Mouse (Mus musculus): ENCODE measurements around the gene H2-M10.2. TPM values are rescaled to one million over a fixed set of nuclear protein-coding genes. Genes with fewer than 3 reads are reported as not detected.

The H2-M10.2 gene
- polyA plus RNA-seq, 1 experiment from 2014 or later = not detected

GRCm38 (mm10) chr17:36253087-36253600, 33.1 kb downstream of the H2-M10.2 start:
- no peaks in the 10 kb centered on the region for H3K9me3 ChIP-seq (replicated peaks; ENCODE audit: low read length)
- no peak for ATAC-seq (replicated peaks; ENCODE audit: low FRiP score, low read depth)
- 45% methylated on average over 6 of the region's 6 CpGs for WGBS
- no peak for TF ChIP-seq CTCF (IDR thresholded peaks at IDR 0.05; ENCODE audit: low read depth)
- no peak overlapping the region for H3K27ac ChIP-seq
- no peak overlapping the region for H3K4me3 ChIP-seq (replicated peaks; ENCODE audit: low read depth, low read length)
- DNase-seq (ENCODE audit: low spot score) = no peak
- peaks cover 6% of the 10 kb centered on the region; the same call in 1 of the 2 replicates for H3K36me3 ChIP-seq (ENCODE audit: insufficient read depth, low read length)
- H3K4me1 ChIP-seq (replicated peaks; ENCODE audit: insufficient read depth, low read length) = 0 out of 2 replicates have a peak, but pooled peaks cover 6% of the 10 kb centered on the region
- peaks cover 12% of the 10 kb centered on the region for H3K27me3 ChIP-seq (ENCODE audit: insufficient read depth, low read length)
- H3K4me2 ChIP-seq (ENCODE audit: low read length) = no peak overlapping the region
- H3K9ac ChIP-seq (ENCODE audit: low read depth, low read length) = no peak overlapping the region

DNA sequence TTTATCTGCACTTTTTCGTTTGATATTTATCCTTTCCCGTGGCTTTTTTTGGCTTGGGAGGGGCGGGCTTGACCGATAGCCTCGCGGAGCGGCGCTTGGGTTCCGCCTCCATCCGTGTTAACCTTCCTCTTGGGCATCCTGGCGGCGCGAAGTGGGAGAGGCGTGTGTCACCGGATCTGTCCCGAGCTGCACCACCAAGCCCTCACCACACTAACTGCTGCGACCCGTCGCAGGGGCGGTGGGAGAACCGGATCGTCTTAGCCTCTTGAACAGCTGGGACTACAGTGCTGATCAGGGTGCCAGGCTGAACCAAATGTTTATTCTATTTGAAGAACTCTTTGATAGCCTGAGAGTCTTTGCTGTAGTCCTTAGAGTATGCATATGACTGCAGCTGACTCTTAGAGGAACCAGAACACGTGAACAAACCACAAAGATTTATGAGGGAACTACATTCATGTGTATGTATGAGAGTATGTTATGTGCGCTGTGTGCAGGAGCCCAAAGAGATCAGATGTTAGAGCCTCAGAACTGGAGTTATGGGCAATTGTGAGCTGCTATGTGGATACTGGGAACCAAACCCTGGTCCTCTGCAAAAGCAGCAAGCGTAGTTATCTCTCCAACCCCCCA, 33.9 kb downstream of the H2-M10.2 start:
- Histone ChIP-seq H3K27ac (no peak overlapping the region), H3K27me3 (ENCODE audit: insufficient read depth, low read length) (peaks cover 15% of the 10 kb centered on the region), H3K4me3 (replicated peaks; ENCODE audit: low read depth, low read length) (peak overlapping the region; percentile 16; the same call in 1 of the 2 replicates), H3K9me3 (replicated peaks; ENCODE audit: low read length) (no peaks in the 10 kb centered on the region), H3K36me3 (ENCODE audit: insufficient read depth, low read length) (peaks cover 6% of the 10 kb centered on the region; the same call in 1 of the 2 replicates), H3K4me2 (ENCODE audit: low read length) (peak overlapping the region; percentile 51), H3K9ac (ENCODE audit: low read depth, low read length) (no peak overlapping the region), H3K4me1 (replicated peaks; ENCODE audit: insufficient read depth, low read length) (0 out of 2 replicates have a peak, but pooled peaks cover 6% of the 10 kb centered on the region)
- DNase-seq (ENCODE audit: low spot score) (peak; percentile 48), ATAC-seq (replicated peaks; ENCODE audit: low FRiP score, low read depth) (no peak)
- no peak for TF ChIP-seq CTCF (IDR thresholded peaks at IDR 0.05; ENCODE audit: low read depth)
- WGBS = 6% methylated on average over 25 of the region's 25 CpGs

DNA sequence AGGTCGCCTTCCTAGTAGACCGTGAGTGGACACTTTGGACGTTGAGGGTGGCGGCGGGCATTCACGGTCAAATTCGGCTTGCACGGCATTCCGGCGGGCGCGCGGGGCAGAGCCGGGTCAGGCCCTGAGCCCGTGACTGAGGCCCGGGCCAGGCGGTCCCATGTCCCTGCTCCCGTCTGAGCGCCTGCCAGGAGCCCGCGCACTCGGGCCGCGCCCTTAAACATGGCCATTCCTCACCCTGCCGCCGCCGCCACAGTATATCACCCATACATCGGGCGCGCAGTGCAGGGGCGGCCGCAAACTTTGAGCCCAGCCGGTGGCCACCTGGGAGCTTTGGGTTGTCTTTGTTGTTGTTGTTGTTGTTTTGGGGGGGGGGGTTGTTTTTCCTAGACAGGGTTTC, 37.4 kb downstream of the H2-M10.2 start:
- ATAC-seq (replicated peaks; ENCODE audit: low FRiP score, low read depth) (no peak), DNase-seq (ENCODE audit: low spot score) (no peak)
- no peaks in the 10 kb centered on the region for H3K9me3 ChIP-seq (replicated peaks; ENCODE audit: low read length)
- H3K4me1 ChIP-seq (replicated peaks; ENCODE audit: insufficient read depth, low read length) = 0 out of 2 replicates have a peak, but pooled peaks cover 2% of the 10 kb centered on the region
- H3K27me3 ChIP-seq (ENCODE audit: insufficient read depth, low read length) = peaks cover 15% of the 10 kb centered on the region
- peak overlapping the region; percentile 5; the same call in 1 of the 2 replicates for H3K4me2 ChIP-seq (ENCODE audit: low read length)
- 31% methylated on average over 33 of the region's 33 CpGs for WGBS
- no peak for TF ChIP-seq CTCF (IDR thresholded peaks at IDR 0.05; ENCODE audit: low read depth)
- H3K9ac ChIP-seq (ENCODE audit: low read depth, low read length) = no peak overlapping the region
- H3K4me3 ChIP-seq (replicated peaks; ENCODE audit: low read depth, low read length) = no peak overlapping the region
- no peaks in the 10 kb centered on the region for H3K36me3 ChIP-seq (ENCODE audit: insufficient read depth, low read length)
- H3K27ac ChIP-seq = no peak overlapping the region

DNA sequence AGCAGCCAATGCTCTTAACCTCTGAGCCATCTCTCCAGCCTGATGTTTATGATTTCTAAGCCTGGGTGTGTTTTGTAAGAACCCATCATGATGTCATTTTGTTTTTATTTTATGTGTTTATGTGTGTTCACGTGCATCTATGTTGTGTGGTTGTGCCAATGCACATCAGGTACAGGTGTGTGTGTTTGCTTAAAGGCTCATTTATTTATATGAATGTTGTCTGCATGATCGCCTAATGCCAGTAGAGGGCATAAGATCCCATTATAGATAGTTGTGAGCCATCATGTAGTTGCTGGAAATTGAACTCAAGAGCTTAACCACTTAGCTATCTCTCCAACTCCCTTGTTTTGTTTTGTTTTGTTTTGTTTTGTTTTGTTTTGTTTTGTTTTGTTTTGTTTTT, 40.5 kb downstream of the H2-M10.2 start:
- no peak overlapping the region for H3K9ac ChIP-seq (ENCODE audit: low read depth, low read length)
- no peak for ATAC-seq (replicated peaks; ENCODE audit: low FRiP score, low read depth)
- no peaks in the 10 kb centered on the region for H3K9me3 ChIP-seq (replicated peaks; ENCODE audit: low read length)
- no peak overlapping the region for H3K4me3 ChIP-seq (replicated peaks; ENCODE audit: low read depth, low read length)
- H3K27me3 ChIP-seq (ENCODE audit: insufficient read depth, low read length) = peaks cover 15% of the 10 kb centered on the region
- H3K4me1 ChIP-seq (replicated peaks; ENCODE audit: insufficient read depth, low read length) = 0 out of 2 replicates have a peak, but pooled peaks cover 2% of the 10 kb centered on the region
- 87% methylated on average over 2 of the region's 2 CpGs for WGBS
- H3K36me3 ChIP-seq (ENCODE audit: insufficient read depth, low read length) = no peaks in the 10 kb centered on the region
- no peak overlapping the region for H3K4me2 ChIP-seq (ENCODE audit: low read length)
- no peak overlapping the region for H3K27ac ChIP-seq
- no peak; the same call in 1 of the 2 replicates for TF ChIP-seq CTCF (IDR thresholded peaks at IDR 0.05; ENCODE audit: low read depth)
- DNase-seq (ENCODE audit: low spot score) = no peak

- Histone ChIP-seq H3K27ac (no peak overlapping the region), H3K27me3 (ENCODE audit: insufficient read depth, low read length) (peaks cover 8% of the 10 kb centered on the region), H3K9ac (ENCODE audit: low read depth, low read length) (no peak overlapping the region), H3K4me2 (ENCODE audit: low read length) (no peak overlapping the region), H3K4me1 (replicated peaks; ENCODE audit: insufficient read depth, low read length) (0 out of 2 replicates have a peak, but pooled peaks cover 6% of the 10 kb centered on the region), H3K36me3 (ENCODE audit: insufficient read depth, low read length) (no peaks in the 10 kb centered on the region), H3K4me3 (replicated peaks; ENCODE audit: low read depth, low read length) (no peak overlapping the region), H3K9me3 (replicated peaks; ENCODE audit: low read length) (no peaks in the 10 kb centered on the region)
- WGBS = 47% methylated on average over 5 of the region's 5 CpGs
- ATAC-seq (replicated peaks; ENCODE audit: low FRiP score, low read depth) = no peak
- TF ChIP-seq CTCF (IDR thresholded peaks at IDR 0.05; ENCODE audit: low read depth) = 0 out of 2 replicates have a peak, but pooled peaks have one; percentile 8
- DNase-seq (ENCODE audit: low spot score) = no peak
Measured at GRCm38 (mm10) chr17:36244031-36244430, 42.3 kb downstream of the H2-M10.2 start.

DNA sequence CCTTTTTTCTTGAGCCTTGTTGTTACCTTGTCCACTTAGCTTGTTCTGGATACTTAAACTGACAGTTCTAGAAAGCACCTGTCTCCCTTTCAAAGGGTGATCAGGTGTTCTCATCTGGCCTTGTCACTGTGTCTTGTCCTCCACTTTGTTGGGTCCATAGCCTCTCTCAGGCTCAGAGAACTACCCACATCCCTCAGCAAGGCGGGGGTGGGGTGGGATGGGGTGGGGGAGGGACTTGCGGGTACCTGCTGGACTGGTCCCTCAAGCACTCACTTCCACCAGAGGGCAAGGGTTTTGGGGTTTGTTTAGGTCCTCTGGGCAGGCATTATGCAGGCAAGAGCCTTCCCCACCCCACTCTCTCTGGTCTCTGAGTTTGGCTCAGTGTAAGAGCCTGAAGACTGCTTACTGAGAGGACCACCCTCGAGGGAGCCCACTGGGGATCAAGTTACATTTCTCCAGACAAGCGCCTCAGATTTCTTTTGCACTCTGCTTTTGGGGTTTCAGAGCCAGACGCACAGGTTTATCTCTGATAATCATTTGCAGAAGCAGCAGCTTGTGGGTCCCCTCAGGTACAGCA, 45.6 kb downstream of the H2-M10.2 start:
- ATAC-seq (replicated peaks; ENCODE audit: low FRiP score, low read depth) (no peak), DNase-seq (ENCODE audit: low spot score) (no peak)
- Histone ChIP-seq H3K36me3 (ENCODE audit: insufficient read depth, low read length) (no peaks in the 10 kb centered on the region), H3K4me3 (replicated peaks; ENCODE audit: low read depth, low read length) (no peak overlapping the region), H3K9ac (ENCODE audit: low read depth, low read length) (no peak overlapping the region), H3K9me3 (replicated peaks; ENCODE audit: low read length) (no peaks in the 10 kb centered on the region), H3K4me1 (replicated peaks; ENCODE audit: insufficient read depth, low read length) (0 out of 2 replicates have a peak, but pooled peaks cover 3% of the 10 kb centered on the region), H3K4me2 (ENCODE audit: low read length) (no peak overlapping the region), H3K27me3 (ENCODE audit: insufficient read depth, low read length) (peaks cover 12% of the 10 kb centered on the region), H3K27ac (no peak overlapping the region)
- WGBS = 8% methylated on average over 5 of the region's 5 CpGs
- no peak for TF ChIP-seq CTCF (IDR thresholded peaks at IDR 0.05; ENCODE audit: low read depth)

Data from kidney, postnatal 0 days (tissue).